Mouse (Mus musculus): Measurements from ENCODE around the gene Prrt3. TPM values are rescaled to one million over a fixed set of nuclear protein-coding genes. Genes with fewer than 3 reads are reported as not detected.

The Prrt3 gene
- polyA plus RNA-seq (2014; fragmentation: Nextera tagmentation; extraction: Ambion mirVana) = 0.16 TPM in 2 replicates

GRCm38 (mm10) chr6:113501388-113502084 lies at the start of gene Prrt3:
TSS of gene Prrt3 (minus strand) at chr6:113501931.
- Histone ChIP-seq H3K9me3 (ENCODE audit: control insufficient read depth, low read length) (no peaks in the 10 kb centered on the region), H3K4me3 (ENCODE audit: low read depth, low read length) (peak within 1 kb of the TSS; percentile 5), H3K4me1 (replicated peaks; ENCODE audit: control insufficient read depth, insufficient read depth, low read length) (0 out of 2 replicates have a peak, but pooled peaks cover 3% of the 10 kb centered on the region), H3K27me3 (replicated peaks; ENCODE audit: control insufficient read depth, insufficient read depth, low read length) (peaks cover 54% of the 10 kb centered on the region), H3K36me3 (ENCODE audit: control insufficient read depth, insufficient read depth, low read length) (no peaks in the 10 kb centered on the region), H3K9ac (ENCODE audit: low read depth, low read length) (no peak within 1 kb of the TSS), H3K27ac (ENCODE audit: low read depth, low read length) (no peak within 1 kb of the TSS), H3K4me2 (peak within 1 kb of the TSS; percentile 38)
- DNase-seq (ENCODE audit: low spot score) (no peak), ATAC-seq (replicated peaks; ENCODE audit: low FRiP score) (no peak)
- 11% methylated on average over 32 of the region's 32 CpGs for WGBS

GRCm38 (mm10) chr6:113543906-113544481 lies 42.3 kb upstream of the Prrt3 start:
- no peak overlapping the region for H3K4me3 ChIP-seq (ENCODE audit: low read depth, low read length)
- no peak overlapping the region for H3K27ac ChIP-seq (ENCODE audit: low read depth, low read length)
- DNase-seq (ENCODE audit: low spot score) (no peak), ATAC-seq (replicated peaks; ENCODE audit: low FRiP score) (peak; percentile 62)
- H3K27me3 ChIP-seq (replicated peaks; ENCODE audit: control insufficient read depth, insufficient read depth, low read length) = no peaks in the 10 kb centered on the region
- no peaks in the 10 kb centered on the region for H3K4me1 ChIP-seq (replicated peaks; ENCODE audit: control insufficient read depth, insufficient read depth, low read length)
- no peak overlapping the region for H3K4me2 ChIP-seq
- WGBS = 82% methylated on average over 8 of the region's 12 CpGs
- no peak overlapping the region for H3K9ac ChIP-seq (ENCODE audit: low read depth, low read length)
- peaks cover 7% of the 10 kb centered on the region; the same call in 1 of the 2 replicates for H3K36me3 ChIP-seq (ENCODE audit: control insufficient read depth, insufficient read depth, low read length)
- H3K9me3 ChIP-seq (ENCODE audit: control insufficient read depth, low read length) = no peaks in the 10 kb centered on the region

DNA sequence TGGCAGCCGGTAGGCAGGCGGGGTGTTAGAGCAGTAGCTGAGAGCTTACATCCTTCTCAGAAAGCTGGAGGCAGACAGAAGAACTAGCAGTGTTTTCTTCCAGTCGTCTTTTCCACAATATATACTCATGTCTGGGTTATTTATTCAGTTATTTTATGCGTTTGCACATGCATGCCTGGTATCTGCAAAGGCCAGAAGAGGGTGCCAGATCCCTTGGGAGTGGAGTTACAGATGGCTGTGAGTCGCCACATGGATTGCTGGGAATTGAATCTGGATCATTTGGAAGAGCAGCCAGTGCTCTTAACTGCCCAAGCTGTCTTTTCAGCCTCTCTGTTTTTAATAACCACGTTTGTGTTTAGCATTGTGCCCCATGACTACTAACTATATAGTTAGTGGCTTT lies 39.9 kb upstream of the Prrt3 start:
- H3K27ac ChIP-seq (ENCODE audit: low read depth, low read length) = no peak overlapping the region
- no peaks in the 10 kb centered on the region for H3K4me1 ChIP-seq (replicated peaks; ENCODE audit: control insufficient read depth, insufficient read depth, low read length)
- no peaks in the 10 kb centered on the region for H3K27me3 ChIP-seq (replicated peaks; ENCODE audit: control insufficient read depth, insufficient read depth, low read length)
- no peak for DNase-seq (ENCODE audit: low spot score)
- no peak overlapping the region for H3K4me2 ChIP-seq
- H3K9ac ChIP-seq (ENCODE audit: low read depth, low read length) = no peak overlapping the region
- no peak for ATAC-seq (replicated peaks; ENCODE audit: low FRiP score)
- no peak overlapping the region for H3K4me3 ChIP-seq (ENCODE audit: low read depth, low read length)
- no peaks in the 10 kb centered on the region for H3K9me3 ChIP-seq (ENCODE audit: control insufficient read depth, low read length)
- H3K36me3 ChIP-seq (ENCODE audit: control insufficient read depth, insufficient read depth, low read length) = peaks cover 10% of the 10 kb centered on the region; the same call in 1 of the 2 replicates
- 85% methylated on average over 6 of the region's 6 CpGs for WGBS

GRCm38 (mm10) chr6:113534886-113535285 lies 33.2 kb upstream of the Prrt3 start:
- Histone ChIP-seq H3K4me2 (no peak overlapping the region), H3K4me1 (replicated peaks; ENCODE audit: control insufficient read depth, insufficient read depth, low read length) (peaks cover 6% of the 10 kb centered on the region; the same call in 1 of the 2 replicates), H3K27me3 (replicated peaks; ENCODE audit: control insufficient read depth, insufficient read depth, low read length) (no peaks in the 10 kb centered on the region), H3K4me3 (ENCODE audit: low read depth, low read length) (no peak overlapping the region), H3K9me3 (ENCODE audit: control insufficient read depth, low read length) (no peaks in the 10 kb centered on the region), H3K36me3 (ENCODE audit: control insufficient read depth, insufficient read depth, low read length) (peaks cover 8% of the 10 kb centered on the region; the same call in 1 of the 2 replicates), H3K27ac (ENCODE audit: low read depth, low read length) (no peak overlapping the region), H3K9ac (ENCODE audit: low read depth, low read length) (no peak overlapping the region)
- ATAC-seq (replicated peaks; ENCODE audit: low FRiP score) = no peak
- WGBS = 90% methylated on average over 7 of the region's 7 CpGs
- DNase-seq (ENCODE audit: low spot score) = no peak

- no peaks in the 10 kb centered on the region for H3K27me3 ChIP-seq (replicated peaks; ENCODE audit: control insufficient read depth, insufficient read depth, low read length)
- H3K9me3 ChIP-seq (ENCODE audit: control insufficient read depth, low read length) = no peaks in the 10 kb centered on the region
- H3K4me1 ChIP-seq (replicated peaks; ENCODE audit: control insufficient read depth, insufficient read depth, low read length) = peaks cover 8% of the 10 kb centered on the region; the same call in 1 of the 2 replicates
- peak overlapping the region; percentile 75 for H3K4me2 ChIP-seq
- H3K27ac ChIP-seq (ENCODE audit: low read depth, low read length) = peak overlapping the region; percentile 23; the same call in 1 of the 2 replicates
- H3K9ac ChIP-seq (ENCODE audit: low read depth, low read length) = peak overlapping the region; percentile 64
- DNase-seq (ENCODE audit: low spot score) = no peak
- peak overlapping the region; percentile 70 for H3K4me3 ChIP-seq (ENCODE audit: low read depth, low read length)
- peaks cover 8% of the 10 kb centered on the region; the same call in 1 of the 2 replicates for H3K36me3 ChIP-seq (ENCODE audit: control insufficient read depth, insufficient read depth, low read length)
- WGBS = 7% methylated on average over 7 of the region's 7 CpGs
- no peak for ATAC-seq (replicated peaks; ENCODE audit: low FRiP score)
Observed at GRCm38 (mm10) chr6:113531840-113532404, 30.2 kb upstream of the Prrt3 start.

DNA sequence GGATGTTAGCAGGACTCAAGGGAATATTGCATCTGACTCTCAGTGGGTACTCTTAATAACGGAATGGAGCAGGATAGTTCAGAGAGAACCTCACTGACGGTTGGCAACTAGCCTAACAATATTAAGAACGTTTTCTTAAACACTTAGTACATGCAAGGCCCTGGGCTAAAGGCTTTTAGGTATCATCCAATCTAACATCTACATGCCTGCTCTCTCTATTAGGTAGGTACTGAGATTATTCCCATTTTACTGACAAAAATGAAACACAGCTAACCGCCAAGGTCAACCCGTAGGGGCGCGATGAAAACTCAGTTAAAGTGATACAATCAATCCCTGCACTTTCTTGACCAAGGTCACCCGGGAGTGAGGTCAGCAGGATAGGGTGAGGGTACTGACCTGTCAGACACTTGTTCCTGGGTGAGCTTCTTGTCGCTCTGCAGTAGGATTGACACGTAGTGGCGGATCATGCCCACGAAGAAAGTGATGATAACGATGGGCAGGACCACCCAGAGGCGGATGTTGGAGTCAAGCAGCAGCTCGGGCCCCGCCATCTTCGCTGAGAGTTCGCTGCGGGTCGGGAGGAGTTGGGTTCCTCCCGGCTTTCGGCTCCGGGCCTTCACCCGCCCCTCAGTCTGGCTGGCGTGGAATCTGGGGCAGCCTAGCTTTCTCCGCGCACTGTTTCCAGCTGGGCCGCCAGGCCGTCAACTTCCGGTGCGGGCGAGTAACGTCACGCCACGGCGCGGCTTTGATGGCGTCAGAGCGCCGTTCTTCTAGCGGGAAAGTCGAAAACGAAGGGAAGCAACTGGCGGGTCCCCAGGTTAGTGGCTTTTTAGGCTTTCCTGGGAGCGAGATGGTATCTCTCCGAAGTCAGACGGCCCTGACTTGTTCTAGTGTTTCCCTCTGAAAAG lies 29.5 kb upstream of the Prrt3 start, which contains the start of the genes Emc3 and Fancd2:
Emc3 (minus strand) TSS at position 721 of the 908 bp plus-strand sequence.
Fancd2 (plus strand) TSS at position 751 of the 908 bp plus-strand sequence.
- Histone ChIP-seq H3K4me1 (replicated peaks; ENCODE audit: control insufficient read depth, insufficient read depth, low read length) (peaks cover 8% of the 10 kb centered on the region; the same call in 1 of the 2 replicates), H3K9me3 (ENCODE audit: control insufficient read depth, low read length) (no peaks in the 10 kb centered on the region), H3K36me3 (ENCODE audit: control insufficient read depth, insufficient read depth, low read length) (peaks cover 7% of the 10 kb centered on the region; the same call in 1 of the 2 replicates), H3K4me3 (ENCODE audit: low read depth, low read length) (peak within 1 kb of the TSS; percentile 70), H3K27me3 (replicated peaks; ENCODE audit: control insufficient read depth, insufficient read depth, low read length) (no peaks in the 10 kb centered on the region), H3K27ac (ENCODE audit: low read depth, low read length) (peak within 1 kb of the TSS; percentile 23; the same call in 1 of the 2 replicates), H3K4me2 (peak within 1 kb of the TSS; percentile 75), H3K9ac (ENCODE audit: low read depth, low read length) (peak within 1 kb of the TSS; percentile 64)
- DNase-seq (ENCODE audit: low spot score) (peak; percentile 93), ATAC-seq (replicated peaks; ENCODE audit: low FRiP score) (peak; percentile 85)
- 1% methylated on average over 47 of the region's 47 CpGs for WGBS

DNA sequence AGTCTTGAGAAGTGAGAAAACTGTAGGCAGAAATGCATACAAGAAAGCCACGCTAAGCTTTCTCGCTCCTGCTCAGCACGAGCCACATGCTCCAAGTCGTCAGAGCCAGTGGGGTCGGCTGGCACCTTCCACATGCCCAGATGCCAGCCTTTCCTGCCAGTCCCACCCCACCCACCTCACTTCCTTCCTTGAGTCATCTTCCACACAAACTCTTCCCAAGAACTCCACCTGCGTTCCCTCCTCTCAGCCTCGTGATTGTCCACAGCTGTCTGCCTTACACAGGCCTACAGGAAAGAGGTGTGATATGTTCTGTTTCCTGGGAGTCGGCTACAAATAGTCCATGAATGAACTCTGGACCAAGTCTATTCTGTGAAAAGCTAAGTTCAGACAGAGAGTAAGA lies 21.7 kb upstream of the Prrt3 start:
- peaks cover 31% of the 10 kb centered on the region for H3K36me3 ChIP-seq (ENCODE audit: control insufficient read depth, insufficient read depth, low read length)
- no peak for ATAC-seq (replicated peaks; ENCODE audit: low FRiP score)
- no peaks in the 10 kb centered on the region for H3K4me1 ChIP-seq (replicated peaks; ENCODE audit: control insufficient read depth, insufficient read depth, low read length)

GRCm38 (mm10) chr6:113522310-113522709 lies 20.6 kb upstream of the Prrt3 start:
- Histone ChIP-seq H3K4me1 (replicated peaks; ENCODE audit: control insufficient read depth, insufficient read depth, low read length) (no peaks in the 10 kb centered on the region), H3K9ac (ENCODE audit: low read depth, low read length) (no peak overlapping the region), H3K4me3 (ENCODE audit: low read depth, low read length) (no peak overlapping the region), H3K36me3 (ENCODE audit: control insufficient read depth, insufficient read depth, low read length) (peaks cover 41% of the 10 kb centered on the region), H3K9me3 (ENCODE audit: control insufficient read depth, low read length) (no peaks in the 10 kb centered on the region), H3K27ac (ENCODE audit: low read depth, low read length) (no peak overlapping the region), H3K4me2 (no peak overlapping the region), H3K27me3 (replicated peaks; ENCODE audit: control insufficient read depth, insufficient read depth, low read length) (no peaks in the 10 kb centered on the region)
- ATAC-seq (replicated peaks; ENCODE audit: low FRiP score) (no peak), DNase-seq (ENCODE audit: low spot score) (no peak)
- WGBS = 86% methylated on average over 1 of the region's 1 CpGs

More for the DNA sequence above, 21.7 kb upstream of the Prrt3 start:
- Histone ChIP-seq H3K27me3 (replicated peaks; ENCODE audit: control insufficient read depth, insufficient read depth, low read length) (no peaks in the 10 kb centered on the region), H3K27ac (ENCODE audit: low read depth, low read length) (no peak overlapping the region), H3K9ac (ENCODE audit: low read depth, low read length) (no peak overlapping the region), H3K9me3 (ENCODE audit: control insufficient read depth, low read length) (no peaks in the 10 kb centered on the region), H3K4me3 (ENCODE audit: low read depth, low read length) (no peak overlapping the region), H3K4me2 (no peak overlapping the region)
- 79% methylated on average over 8 of the region's 8 CpGs for WGBS
- DNase-seq (ENCODE audit: low spot score) = no peak

Measured in liver, embryonic 11.5 days (tissue).